Mouse (Mus musculus) c-Kit-positive CD71-positive TER-119-negative erythroid progenitor cells, embryonic 14.5 days (primary cell): ENCODE data around the gene Cry2.

Experiments
- DNase-seq: peaks from one replicate; pipeline ENCODE4 v3.0.0-alpha.2; 2013; ENCODE audit warnings: low read depth

Gene Cry2

GRCm38 (mm10) chr2:92388081-92388517 lies 45.7 kb downstream of the Cry2 start:
- DNase-seq: no peak

GRCm38 (mm10) chr2:92387646-92388045 lies 46.2 kb downstream of the Cry2 start:
- DNase-seq: no peak

- DNase-seq: no peak
Measured at GRCm38 (mm10) chr2:92386821-92387570, 46.8 kb downstream of the Cry2 start.

GRCm38 (mm10) chr2:92385113-92386051 lies 48.5 kb downstream of the Cry2 start:
- DNase-seq: no peak

- DNase-seq: no peak
Measured at GRCm38 (mm10) chr2:92384101-92384500, 49.7 kb downstream of the Cry2 start.

GRCm38 (mm10) chr2:92382759-92383158 lies 51.1 kb downstream of the Cry2 start:
- DNase-seq: no peak

- no peak for DNase-seq
Measured at GRCm38 (mm10) chr2:92381901-92382588, 51.8 kb downstream of the Cry2 start, which contains the start of gene 1700029I15Rik. Gene 1700029I15Rik (plus strand): TSS chr2:92382538.

GRCm38 (mm10) chr2:92381161-92381560 lies 52.7 kb downstream of the Cry2 start:
- no peak for DNase-seq

- no peak for DNase-seq
Measured at GRCm38 (mm10) chr2:92380495-92381050, 53.3 kb downstream of the Cry2 start.

GRCm38 (mm10) chr2:92379783-92380494 lies 53.9 kb downstream of the Cry2 start:
- DNase-seq: no peak

- DNase-seq: no peak
Measured at GRCm38 (mm10) chr2:92377320-92377719, 56.5 kb downstream of the Cry2 start.

- DNase-seq: no peak
Measured at GRCm38 (mm10) chr2:92376300-92376699, 57.5 kb downstream of the Cry2 start.

GRCm38 (mm10) chr2:92375788-92376187 lies 58.1 kb downstream of the Cry2 start:
- DNase-seq: no peak

- peak; percentile 94 for DNase-seq
Measured at GRCm38 (mm10) chr2:92375099-92375623, 58.7 kb downstream of the Cry2 start.

- peak; percentile 50 for DNase-seq
Measured at GRCm38 (mm10) chr2:92374514-92374913, 59.3 kb downstream of the Cry2 start, which contains the start of the genes Pex16 and Large2. Gene Pex16 (plus strand): TSS chr2:92374676. Gene Large2 (minus strand): TSS chr2:92374869.

GRCm38 (mm10) chr2:92373437-92373813 lies 60.4 kb downstream of the Cry2 start:
- no peak for DNase-seq

GRCm38 (mm10) chr2:92372767-92373436 lies 60.9 kb downstream of the Cry2 start:
- no peak for DNase-seq

GRCm38 (mm10) chr2:92371971-92372690 lies 61.7 kb downstream of the Cry2 start:
- no peak for DNase-seq
